Mouse (Mus musculus) hindbrain, embryonic 12.5 days (tissue): ENCODE data around the gene Tdrd12. TPM values are rescaled to one million over a fixed set of nuclear protein-coding genes. Genes with fewer than 3 reads are reported as not detected.
"Not testable (repeated sequence)": the region's sequence is repeated elsewhere in the genome, so short reads cannot be mapped to it uniquely, and the experiment has no call there.

Experiments
- ATAC-seq: fragments of 200-750 bp; cut with Nextera tagmentation; 2 replicates; pipeline ENCODE4 v1.8.0; 2017; ENCODE audit warnings: moderate TSS enrichment; ENCODE audit not compliant: low FRiP score
- H3K27ac ChIP-seq: fragments of 300-500 bp; sonication (generic); 2 replicates; pipeline ENCODE4 v1.5.1; 2016; ENCODE audit warnings: mild to moderate bottlenecking
- H3K27me3 ChIP-seq: fragments of 300-500 bp; sonication (generic); 2 replicates; pipeline ENCODE4 v1.6.1; 2016; ENCODE audit warnings: mild to moderate bottlenecking
- H3K36me3 ChIP-seq: fragments of 300-500 bp; sonication (generic); 2 replicates; pipeline ENCODE4 v1.6.1; 2016; ENCODE audit warnings: mild to moderate bottlenecking
- H3K4me1 ChIP-seq: fragments of 300-500 bp; sonication (generic); 2 replicates; pipeline ENCODE4 v1.6.1; 2016
- H3K4me2 ChIP-seq: fragments of 300-500 bp; sonication (generic); replicated peaks from 2 replicates; pipeline ENCODE4 v1.6.1; 2016; ENCODE audit warnings: mild to moderate bottlenecking
- H3K4me3 ChIP-seq: fragments of 300-500 bp; sonication (generic); 2 replicates; pipeline ENCODE4 v1.5.1; 2016; ENCODE audit warnings: mild to moderate bottlenecking
- H3K9ac ChIP-seq: fragments of 300-500 bp; sonication (generic); 2 replicates; pipeline ENCODE4 v1.6.1; 2016; ENCODE audit warnings: mild to moderate bottlenecking, moderate library complexity
- H3K9me3 ChIP-seq: fragments of 300-500 bp; sonication (generic); replicated peaks from 2 replicates; pipeline ENCODE4 v1.6.1; 2016; ENCODE audit warnings: mild to moderate bottlenecking
- WGBS: fragments of 180-500 bp; shearing (Covaris S2); methylation state at CpG from one replicate; pipeline ENCODE4 v1.1.7; 2016; 5-methylcytosine and 5-hydroxymethylcytosine counted together
- polyA plus RNA-seq: library from polyadenylated mRNA; unstranded; fragments of >200 nt; fragmentation: Nextera tagmentation; extraction: Ambion mirVana; gene quantifications from 2 replicates; pipeline ENCODE4 v1.2.1, GENCODE M21; 2016

Tdrd12 gene
- polyA plus RNA-seq, 1 experiment from 2014 or later, result 0.66 TPM

- H3K4me3 ChIP-seq, H3K27me3 ChIP-seq, H3K4me2 ChIP-seq, H3K36me3 ChIP-seq, H3K27ac ChIP-seq, H3K9ac ChIP-seq, ATAC-seq, H3K4me1 ChIP-seq, H3K9me3 ChIP-seq: not testable (repeated sequence)
- WGBS, result 82% methylated on average over 13 of the region's 13 CpGs
Observed at GRCm38 (mm10) chr7:35565965-35566364, 28.4 kb upstream of the Tdrd12 start.

GRCm38 (mm10) chr7:35564872-35565271 is 27.3 kb upstream of the Tdrd12 start:
- H3K27me3 ChIP-seq, H3K9ac ChIP-seq, H3K4me1 ChIP-seq, ATAC-seq, H3K4me2 ChIP-seq, H3K27ac ChIP-seq, H3K9me3 ChIP-seq, H3K36me3 ChIP-seq, H3K4me3 ChIP-seq: not testable (repeated sequence)
- WGBS, result 90% methylated on average over 10 of the region's 10 CpGs

GRCm38 (mm10) chr7:35564067-35564865 is 26.7 kb upstream of the Tdrd12 start:
- no peak overlapping the region for H3K27ac ChIP-seq
- no peaks in the 10 kb centered on the region for H3K4me1 ChIP-seq
- H3K9ac ChIP-seq, result no peak overlapping the region
- WGBS, result 91% methylated on average over 2 of the region's 2 CpGs
- no peak for ATAC-seq
- H3K27me3 ChIP-seq, result no peaks in the 10 kb centered on the region
- H3K4me2 ChIP-seq, result no peak overlapping the region
- H3K4me3 ChIP-seq, result no peak overlapping the region
- no peaks in the 10 kb centered on the region for H3K9me3 ChIP-seq
- H3K36me3 ChIP-seq, result no peaks in the 10 kb centered on the region

DNA sequence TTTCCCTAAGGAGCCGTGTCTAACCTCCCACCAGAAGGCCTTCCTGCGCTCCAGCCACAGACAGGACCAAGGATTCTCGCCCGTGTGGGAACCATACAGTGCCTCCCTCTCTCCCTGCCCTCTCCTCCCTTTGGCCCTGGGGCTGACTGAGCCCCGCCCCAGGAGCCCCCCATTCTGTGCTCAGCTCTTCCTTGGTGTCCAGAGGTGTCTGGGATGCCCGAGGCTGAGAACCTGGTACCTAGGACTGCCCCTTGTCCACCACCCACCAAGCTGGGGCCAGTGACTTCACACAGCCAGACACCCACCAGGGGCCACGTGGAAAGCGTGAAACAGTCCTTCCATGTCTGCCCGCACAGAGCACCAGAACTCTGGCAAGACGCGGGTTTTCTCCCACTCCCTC is 25.5 kb upstream of the Tdrd12 start:
- Histone ChIP-seq H3K9me3 (no peaks in the 10 kb centered on the region), H3K4me3 (no peak overlapping the region), H3K9ac (no peak overlapping the region), H3K4me2 (no peak overlapping the region), H3K4me1 (no peaks in the 10 kb centered on the region), H3K36me3 (no peaks in the 10 kb centered on the region), H3K27me3 (no peaks in the 10 kb centered on the region), H3K27ac (no peak overlapping the region)
- 85% methylated on average over 11 of the region's 11 CpGs for WGBS
- no peak for ATAC-seq

DNA sequence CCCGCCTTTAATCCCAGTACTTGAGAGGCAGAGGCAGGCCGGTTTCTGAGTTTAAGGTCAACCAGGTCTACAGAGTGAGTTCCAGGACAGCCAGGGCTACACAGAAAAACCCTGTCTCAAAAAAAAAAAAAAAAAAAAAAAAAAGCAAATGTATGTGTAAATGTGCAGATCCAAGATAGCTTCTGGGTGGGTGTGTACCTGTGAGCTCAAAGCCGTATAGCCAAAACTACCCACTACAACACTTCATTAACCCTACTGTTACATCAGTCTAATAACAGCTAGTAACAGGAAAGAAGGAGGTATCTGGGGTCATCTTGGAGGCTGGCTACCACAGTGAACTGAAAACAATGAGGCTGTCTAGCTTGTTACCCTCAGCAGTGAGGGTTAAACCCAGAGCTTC is 22.3 kb upstream of the Tdrd12 start:
- 91% methylated on average over 3 of the region's 3 CpGs for WGBS

GRCm38 (mm10) chr7:35558681-35559080 is 21.1 kb upstream of the Tdrd12 start:
- Histone ChIP-seq H3K36me3 (no peaks in the 10 kb centered on the region), H3K9me3 (no peaks in the 10 kb centered on the region), H3K4me1 (peaks cover 12% of the 10 kb centered on the region), H3K4me2 (no peak overlapping the region), H3K9ac (no peak overlapping the region), H3K27me3 (no peaks in the 10 kb centered on the region), H3K4me3 (no peak overlapping the region), H3K27ac (no peak overlapping the region)
- 57% methylated on average over 2 of the region's 2 CpGs for WGBS
- no peak for ATAC-seq

More for the DNA sequence above, 22.3 kb upstream of the Tdrd12 start:
- Histone ChIP-seq H3K36me3 (no peaks in the 10 kb centered on the region), H3K27me3 (no peaks in the 10 kb centered on the region), H3K4me1 (peaks cover 6% of the 10 kb centered on the region; the same call in 1 of the 2 replicates), H3K4me2 (no peak overlapping the region), H3K4me3 (no peak overlapping the region), H3K27ac (no peak overlapping the region), H3K9ac (no peak overlapping the region), H3K9me3 (no peaks in the 10 kb centered on the region)
- ATAC-seq, result no peak

DNA sequence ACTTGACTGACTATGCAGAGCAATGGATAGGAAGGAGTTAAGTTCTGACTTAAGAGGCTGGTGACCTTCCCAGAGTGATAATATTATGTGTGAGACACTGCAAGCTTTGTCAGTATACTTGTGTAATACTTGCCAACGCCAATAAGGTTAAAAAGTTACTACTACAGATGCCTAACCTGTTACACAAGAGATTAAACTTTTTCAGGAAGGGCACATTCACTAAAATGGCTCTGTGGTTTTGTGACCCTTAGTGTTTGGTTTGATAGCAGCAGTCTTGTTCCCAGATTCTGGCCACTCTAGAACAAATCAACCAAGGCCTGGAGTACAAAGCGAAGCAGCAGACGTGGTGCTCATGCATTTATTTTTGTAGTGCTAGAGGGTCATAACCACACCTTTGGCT is 20.0 kb upstream of the Tdrd12 start:
- no peaks in the 10 kb centered on the region for H3K36me3 ChIP-seq
- no peaks in the 10 kb centered on the region for H3K27me3 ChIP-seq
- ATAC-seq, result no peak

GRCm38 (mm10) chr7:35556905-35557304 is 19.4 kb upstream of the Tdrd12 start:
- no peak overlapping the region for H3K4me2 ChIP-seq
- H3K27ac ChIP-seq, result no peak overlapping the region
- no peaks in the 10 kb centered on the region for H3K36me3 ChIP-seq
- no peak for ATAC-seq
- H3K4me3 ChIP-seq, result no peak overlapping the region
- peaks cover 12% of the 10 kb centered on the region for H3K4me1 ChIP-seq
- no peaks in the 10 kb centered on the region for H3K27me3 ChIP-seq
- no peaks in the 10 kb centered on the region for H3K9me3 ChIP-seq
- H3K9ac ChIP-seq, result no peak overlapping the region
- 90% methylated on average over 5 of the region's 5 CpGs for WGBS

More for the DNA sequence above, 20.0 kb upstream of the Tdrd12 start:
- WGBS, result 80% methylated on average over 3 of the region's 3 CpGs
- no peak overlapping the region for H3K4me3 ChIP-seq
- peaks cover 12% of the 10 kb centered on the region for H3K4me1 ChIP-seq
- H3K9ac ChIP-seq, result no peak overlapping the region
- H3K4me2 ChIP-seq, result no peak overlapping the region
- H3K9me3 ChIP-seq, result no peaks in the 10 kb centered on the region
- H3K27ac ChIP-seq, result no peak overlapping the region

DNA sequence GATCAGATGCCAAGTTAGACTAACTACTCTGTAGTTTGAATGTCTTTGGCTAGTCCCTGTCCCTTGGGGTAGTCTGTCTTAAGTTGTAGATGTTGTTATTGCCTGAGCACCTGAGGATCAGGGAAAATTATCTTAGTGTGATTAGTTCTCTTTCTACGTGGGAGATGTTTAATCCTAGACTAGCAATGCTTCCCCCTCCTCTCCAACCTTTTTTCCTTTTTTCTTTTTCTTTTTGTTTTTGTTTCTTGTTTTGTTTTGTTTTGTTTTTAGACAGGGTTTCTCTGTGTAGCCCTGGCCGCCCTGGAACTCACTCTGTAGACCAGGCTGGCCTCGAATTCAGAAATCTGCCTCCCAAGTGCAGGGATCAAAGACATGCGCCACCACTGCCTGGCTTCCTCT is 18.7 kb upstream of the Tdrd12 start, which contains the start of gene Nudt19:
Gene Nudt19 (minus strand): TSS at position 100 of the 399 bp plus-strand sequence.
- Histone ChIP-seq H3K4me1 (peaks cover 12% of the 10 kb centered on the region), H3K36me3 (0 out of 2 replicates have a peak, but pooled peaks cover 5% of the 10 kb centered on the region), H3K4me3 (peak within 1 kb of the TSS; percentile 55), H3K27me3 (no peaks in the 10 kb centered on the region), H3K9me3 (no peaks in the 10 kb centered on the region), H3K27ac (peak within 1 kb of the TSS; percentile 91), H3K9ac (peak within 1 kb of the TSS; percentile 77), H3K4me2 (peak within 1 kb of the TSS; percentile 92)
- WGBS, result 81% methylated on average over 4 of the region's 4 CpGs
- no peak for ATAC-seq

DNA sequence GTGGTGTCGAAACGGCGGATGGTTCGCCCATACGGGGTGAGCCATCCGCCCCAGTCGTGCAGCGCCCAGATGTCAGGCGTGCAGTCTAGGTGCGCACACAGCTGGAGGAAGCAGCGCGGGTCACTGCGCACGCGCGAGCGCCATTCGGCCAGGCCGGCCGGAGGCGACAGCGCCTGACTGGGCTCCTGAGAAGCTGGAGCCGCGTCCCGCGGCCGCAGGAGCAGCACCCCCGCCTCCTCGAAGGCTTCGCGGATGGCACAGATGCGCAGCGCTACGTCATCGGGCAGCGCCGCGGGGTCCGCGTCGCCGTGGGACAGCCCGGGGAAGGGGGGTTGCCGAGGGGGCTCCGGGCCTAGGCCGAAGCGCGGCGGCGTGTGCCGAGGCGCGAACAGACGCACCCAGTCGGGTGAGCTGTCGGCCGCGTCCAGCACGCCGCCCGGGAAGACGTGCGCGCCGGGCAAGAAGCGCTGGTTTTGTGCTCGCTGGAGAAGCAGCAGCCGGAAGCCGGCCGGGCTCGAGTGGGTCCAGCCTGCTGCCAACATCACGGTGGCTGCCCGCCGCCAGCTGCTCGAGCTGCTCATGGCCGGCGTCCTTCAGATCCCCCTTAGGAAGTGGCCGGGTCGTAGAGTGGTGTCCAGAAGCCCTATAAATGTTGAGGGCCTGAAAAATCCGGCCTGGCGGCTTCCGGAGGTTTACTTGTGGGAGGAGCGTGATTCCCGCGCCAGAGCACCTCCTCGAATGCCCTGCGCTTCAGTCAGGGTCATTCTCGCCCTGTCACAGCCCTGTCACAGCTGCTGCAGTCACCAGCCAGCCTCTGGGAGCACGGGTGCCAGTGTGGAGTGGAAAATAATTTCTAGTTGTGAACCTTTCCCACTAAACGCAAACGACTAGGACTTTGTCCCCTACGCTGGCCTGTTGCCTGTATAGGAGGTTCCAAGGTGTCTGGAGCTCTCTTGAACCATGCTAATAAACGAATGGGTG is 18.0 kb upstream of the Tdrd12 start:
- Histone ChIP-seq H3K9ac (peak overlapping the region; percentile 77), H3K4me1 (peaks cover 12% of the 10 kb centered on the region), H3K27me3 (no peaks in the 10 kb centered on the region), H3K9me3 (no peaks in the 10 kb centered on the region), H3K36me3 (peaks cover 10% of the 10 kb centered on the region), H3K4me3 (peak overlapping the region; percentile 55), H3K27ac (peak overlapping the region; percentile 91), H3K4me2 (peak overlapping the region; percentile 92)
- peak; percentile 94 for ATAC-seq
- WGBS, result under 1% methylated on average over 82 of the region's 93 CpGs

- Histone ChIP-seq H3K9ac (peak overlapping the region; percentile 77), H3K36me3 (peaks cover 18% of the 10 kb centered on the region), H3K27ac (peak overlapping the region; percentile 91), H3K4me3 (peak overlapping the region; percentile 55), H3K4me1 (peaks cover 12% of the 10 kb centered on the region), H3K4me2 (peak overlapping the region; percentile 92), H3K27me3 (no peaks in the 10 kb centered on the region), H3K9me3 (no peaks in the 10 kb centered on the region)
- ATAC-seq, result peak; percentile 75
- 4% methylated on average over 26 of the region's 28 CpGs for WGBS
Observed at GRCm38 (mm10) chr7:35554605-35555175, 17.1 kb upstream of the Tdrd12 start.
